Mouse (Mus musculus) lung, adult 2 months (tissue): ENCODE measurements around the gene Paxbp1.

Experiments used
- CTCF ChIP-seq: fragments of 200-500 bp; IDR thresholded peaks from 2 replicates; pipeline ENCODE4 v1.5.1; 2011; ENCODE audit warnings: mild to moderate bottlenecking, low read length, control low read depth; ENCODE audit not compliant: insufficient read depth
- POLR2A ChIP-seq: fragments of 200-500 bp; IDR thresholded peaks from 2 replicates; pipeline ENCODE4 v1.6.1; 2011; ENCODE audit warnings: low read depth, mild to moderate bottlenecking, control low read depth, low read length, borderline replicate concordance; ENCODE audit errors: extremely low read depth

DNA sequence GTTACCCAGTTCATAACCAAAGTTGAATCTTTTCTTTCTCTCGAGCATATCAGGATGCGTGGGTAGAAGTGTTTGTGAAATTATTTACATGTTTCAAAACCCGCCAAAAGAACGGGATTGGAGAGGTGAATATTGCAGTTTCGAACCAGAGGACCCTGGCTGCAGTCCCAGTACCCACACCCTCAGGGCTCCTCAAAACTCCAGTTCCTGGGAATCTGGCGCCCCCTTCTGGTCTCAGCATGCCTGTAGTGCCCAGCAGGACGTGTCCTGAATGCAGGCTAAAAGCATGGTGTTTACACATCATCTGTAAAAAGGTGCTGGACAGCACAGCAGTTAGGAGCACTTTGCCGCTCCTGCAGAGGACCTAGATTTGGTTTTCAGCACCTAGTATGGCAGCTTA is 1.2 kb upstream of the Paxbp1 start:
- TF ChIP-seq POLR2A (no peak), CTCF (peak; percentile 47)
